Mouse (Mus musculus): ENCODE data around the gene Arrdc1.

Gene Arrdc1

GRCm38 (mm10) chr2:24925284-24925683 lies 9.8 kb downstream of the Arrdc1 start:
- DNase-seq (ENCODE audit: low spot score in 2 of 2), result no peak

- no peak for DNase-seq (ENCODE audit: low spot score in 2 of 2)
Observed at GRCm38 (mm10) chr2:24923561-24923960, 11.5 kb downstream of the Arrdc1 start.

- no peak for DNase-seq (ENCODE audit: low spot score in 2 of 2)
Observed at GRCm38 (mm10) chr2:24919839-24920175, 15.2 kb downstream of the Arrdc1 start.

GRCm38 (mm10) chr2:24918930-24919838 lies 15.9 kb downstream of the Arrdc1 start, which contains the start of gene Ehmt1:
Ehmt1 (minus strand) TSS chr2:24919614.
- peak; percentile 82 to 92 for DNase-seq (ENCODE audit: low spot score in 2 of 2)

GRCm38 (mm10) chr2:24914762-24915161 lies 20.3 kb downstream of the Arrdc1 start:
- DNase-seq (ENCODE audit: low spot score in 2 of 2), result no peak

- DNase-seq (ENCODE audit: low spot score in 2 of 2), result no peak
Observed at GRCm38 (mm10) chr2:24912589-24912988, 22.5 kb downstream of the Arrdc1 start.

- DNase-seq (ENCODE audit: low spot score in 2 of 2), result no peak
Observed at GRCm38 (mm10) chr2:24912189-24912588, 22.9 kb downstream of the Arrdc1 start.

GRCm38 (mm10) chr2:24910481-24910880 lies 24.6 kb downstream of the Arrdc1 start:
- DNase-seq (ENCODE audit: low spot score in 2 of 2), result no peak

- no peak for DNase-seq (ENCODE audit: low spot score in 2 of 2)
Observed at GRCm38 (mm10) chr2:24905653-24906155, 29.3 kb downstream of the Arrdc1 start.

- no peak for DNase-seq (ENCODE audit: low spot score in 2 of 2)
Observed at GRCm38 (mm10) chr2:24904823-24905652, 30.0 kb downstream of the Arrdc1 start.

- DNase-seq (ENCODE audit: low spot score in 2 of 2), result no peak
Observed at GRCm38 (mm10) chr2:24902999-24903398, 32.1 kb downstream of the Arrdc1 start.

GRCm38 (mm10) chr2:24901055-24901454 lies 34.0 kb downstream of the Arrdc1 start:
- peak in 1 of 2 experiments; percentile 32 for DNase-seq (ENCODE audit: low spot score in 2 of 2)

GRCm38 (mm10) chr2:24899292-24899691 lies 35.8 kb downstream of the Arrdc1 start:
- DNase-seq (ENCODE audit: low spot score in 2 of 2), result no peak

- DNase-seq (ENCODE audit: low spot score in 2 of 2), result no peak
Observed at GRCm38 (mm10) chr2:24896761-24897160, 38.3 kb downstream of the Arrdc1 start.

- DNase-seq (ENCODE audit: low spot score in 2 of 2), result no peak
Observed at GRCm38 (mm10) chr2:24894211-24894610, 40.8 kb downstream of the Arrdc1 start.

GRCm38 (mm10) chr2:24892318-24892717 lies 42.7 kb downstream of the Arrdc1 start:
- DNase-seq (ENCODE audit: low spot score in 2 of 2), result no peak

- no peak for DNase-seq (ENCODE audit: low spot score in 2 of 2)
Observed at GRCm38 (mm10) chr2:24890541-24891447, 44.3 kb downstream of the Arrdc1 start.

GRCm38 (mm10) chr2:24888895-24889294 lies 46.2 kb downstream of the Arrdc1 start:
- DNase-seq (ENCODE audit: low spot score in 2 of 2), result no peak

GRCm38 (mm10) chr2:24880686-24881085 lies 54.4 kb downstream of the Arrdc1 start:
- DNase-seq (ENCODE audit: low spot score in 2 of 2), result no peak

All from left cerebral cortex, adult 9 months (tissue).